Mouse (Mus musculus): ENCODE measurements at regions not wholly inside any gene's neighbourhood (a gene's known extent, or its start where the extent isn't known, plus 50 kb on each side); places are given as distances from the start of the nearest gene placed in this dataset.

- H3K27ac ChIP-seq (replicated peaks) = no peak overlapping the region
- WGBS = 69% methylated on average over 4 of the region's 4 CpGs
These were observed 116.1 kb upstream of the Pitrm1 start for GRCm38 (mm10) chr13:6431821-6432220.

DNA sequence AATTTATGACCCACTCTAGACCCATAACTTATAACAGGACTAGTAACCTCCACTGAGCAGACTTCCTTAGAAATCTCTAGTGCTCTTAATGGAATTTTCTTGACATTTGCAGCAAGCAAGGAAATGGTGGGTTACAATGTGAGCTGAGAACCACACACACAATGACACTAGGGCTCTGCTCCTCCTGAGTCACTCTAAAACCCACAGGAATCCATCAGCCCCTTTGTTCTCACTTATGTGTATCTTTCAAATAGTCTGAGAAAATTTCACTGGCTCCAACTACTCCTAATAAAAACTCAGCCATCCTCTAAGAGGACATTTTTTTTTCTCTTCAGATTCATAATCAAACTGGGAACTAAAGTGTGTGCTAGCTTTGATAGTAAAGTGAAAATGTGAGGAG, 101.0 kb upstream of the Pitrm1 start:
- Histone ChIP-seq H3K36me3 (replicated peaks) (no peaks in the 10 kb centered on the region), H3K4me3 (no peak overlapping the region), H3K9me3 (no peaks in the 10 kb centered on the region), H3K27me3 (replicated peaks; ENCODE audit: low read depth, poor library complexity, severe bottlenecking) (no peaks in the 10 kb centered on the region), H3K27ac (replicated peaks) (no peak overlapping the region), H3K4me1 (no peaks in the 10 kb centered on the region)
- no peak for DNase-seq (ENCODE audit: low spot score)

More at GRCm38 (mm10) chr13:6431821-6432220, 116.1 kb upstream of the Pitrm1 start:
- DNase-seq (ENCODE audit: low spot score) = no peak
- H3K9me3 ChIP-seq = no peaks in the 10 kb centered on the region
- H3K4me3 ChIP-seq = no peak overlapping the region
- H3K4me1 ChIP-seq = no peaks in the 10 kb centered on the region
- no peaks in the 10 kb centered on the region for H3K27me3 ChIP-seq (replicated peaks; ENCODE audit: low read depth, poor library complexity, severe bottlenecking)
- no peaks in the 10 kb centered on the region for H3K36me3 ChIP-seq (replicated peaks)

DNA sequence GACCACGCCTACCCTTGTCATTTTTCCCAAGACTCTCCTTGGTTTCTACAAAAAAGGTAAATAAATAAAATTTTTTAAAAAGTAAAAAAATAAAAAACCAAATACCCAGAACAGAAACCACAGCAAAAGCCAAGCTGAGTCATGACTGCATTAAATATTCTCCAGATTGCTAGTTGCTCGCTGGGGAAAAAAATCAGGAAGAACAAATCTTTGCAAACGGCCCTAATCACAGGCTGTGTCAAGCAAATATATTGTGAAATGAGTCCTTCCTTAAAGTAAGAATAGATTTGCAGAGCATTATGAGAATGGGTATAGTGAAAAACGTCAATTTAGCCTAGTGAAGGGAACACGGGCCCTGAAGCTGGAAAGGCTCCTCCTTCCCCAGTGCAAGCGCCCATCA, 86.6 kb upstream of the Pitrm1 start:
- DNase-seq (ENCODE audit: low spot score) = no peak
- H3K27ac ChIP-seq (replicated peaks) = no peak overlapping the region
- H3K4me3 ChIP-seq = no peak overlapping the region
- H3K4me1 ChIP-seq = peaks cover 3% of the 10 kb centered on the region; the same call in 1 of the 2 replicates
- H3K9me3 ChIP-seq = no peaks in the 10 kb centered on the region
- H3K36me3 ChIP-seq (replicated peaks) = no peaks in the 10 kb centered on the region
- 87% methylated on average over 6 of the region's 6 CpGs for WGBS
- no peaks in the 10 kb centered on the region for H3K27me3 ChIP-seq (replicated peaks; ENCODE audit: low read depth, poor library complexity, severe bottlenecking)

GRCm38 (mm10) chr13:6465911-6466419, 82.0 kb upstream of the Pitrm1 start:
- 26% methylated on average over 9 of the region's 9 CpGs for WGBS
- Histone ChIP-seq H3K4me1 (no peaks in the 10 kb centered on the region), H3K9me3 (no peaks in the 10 kb centered on the region), H3K36me3 (replicated peaks) (no peaks in the 10 kb centered on the region), H3K27ac (replicated peaks) (no peak overlapping the region), H3K4me3 (no peak overlapping the region), H3K27me3 (replicated peaks; ENCODE audit: low read depth, poor library complexity, severe bottlenecking) (no peaks in the 10 kb centered on the region)
- DNase-seq (ENCODE audit: low spot score) = no peak

DNA sequence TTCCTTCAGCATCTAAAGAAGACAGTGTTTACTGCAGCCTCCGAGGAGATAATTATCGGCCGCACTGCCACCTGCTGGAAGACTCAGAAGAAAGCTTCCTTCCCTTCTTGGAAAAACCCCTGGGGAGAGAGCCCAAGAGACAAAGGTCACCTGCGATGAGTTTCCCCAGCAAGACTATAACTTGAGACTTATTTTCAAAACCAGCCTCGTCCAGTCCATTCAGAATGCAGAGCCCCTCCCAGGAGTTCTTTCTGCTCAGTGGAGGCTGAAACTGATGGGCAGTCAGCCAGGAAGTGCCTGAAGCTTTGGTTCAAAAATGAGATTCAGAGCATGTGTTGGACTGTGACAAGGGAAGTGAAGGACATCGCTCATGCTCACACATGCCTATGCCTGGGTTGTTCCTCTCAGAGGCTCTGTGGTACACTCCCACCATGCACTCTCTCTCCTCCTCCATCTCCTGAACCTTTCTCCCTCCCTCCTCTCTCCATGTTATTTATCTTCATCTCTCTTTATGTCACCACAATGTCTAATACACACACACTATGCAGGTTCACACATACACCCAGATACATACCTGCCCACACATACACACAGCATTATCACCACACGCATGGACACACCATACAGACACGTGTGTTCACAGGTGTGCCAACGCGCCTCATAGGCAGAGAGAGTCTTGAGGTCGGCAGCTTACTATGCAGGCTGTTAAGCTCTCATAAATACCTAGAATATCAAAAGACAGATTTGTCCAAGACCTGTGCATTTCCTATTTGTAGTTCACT, 78.3 kb upstream of the Pitrm1 start:
- Histone ChIP-seq H3K36me3 (replicated peaks) (no peaks in the 10 kb centered on the region), H3K4me3 (no peak overlapping the region), H3K27me3 (replicated peaks; ENCODE audit: low read depth, poor library complexity, severe bottlenecking) (no peaks in the 10 kb centered on the region), H3K4me1 (peaks cover 5% of the 10 kb centered on the region), H3K9me3 (no peaks in the 10 kb centered on the region), H3K27ac (replicated peaks) (no peak overlapping the region)
- DNase-seq (ENCODE audit: low spot score) = peak; percentile 49
- 65% methylated on average over 11 of the region's 11 CpGs for WGBS

DNA sequence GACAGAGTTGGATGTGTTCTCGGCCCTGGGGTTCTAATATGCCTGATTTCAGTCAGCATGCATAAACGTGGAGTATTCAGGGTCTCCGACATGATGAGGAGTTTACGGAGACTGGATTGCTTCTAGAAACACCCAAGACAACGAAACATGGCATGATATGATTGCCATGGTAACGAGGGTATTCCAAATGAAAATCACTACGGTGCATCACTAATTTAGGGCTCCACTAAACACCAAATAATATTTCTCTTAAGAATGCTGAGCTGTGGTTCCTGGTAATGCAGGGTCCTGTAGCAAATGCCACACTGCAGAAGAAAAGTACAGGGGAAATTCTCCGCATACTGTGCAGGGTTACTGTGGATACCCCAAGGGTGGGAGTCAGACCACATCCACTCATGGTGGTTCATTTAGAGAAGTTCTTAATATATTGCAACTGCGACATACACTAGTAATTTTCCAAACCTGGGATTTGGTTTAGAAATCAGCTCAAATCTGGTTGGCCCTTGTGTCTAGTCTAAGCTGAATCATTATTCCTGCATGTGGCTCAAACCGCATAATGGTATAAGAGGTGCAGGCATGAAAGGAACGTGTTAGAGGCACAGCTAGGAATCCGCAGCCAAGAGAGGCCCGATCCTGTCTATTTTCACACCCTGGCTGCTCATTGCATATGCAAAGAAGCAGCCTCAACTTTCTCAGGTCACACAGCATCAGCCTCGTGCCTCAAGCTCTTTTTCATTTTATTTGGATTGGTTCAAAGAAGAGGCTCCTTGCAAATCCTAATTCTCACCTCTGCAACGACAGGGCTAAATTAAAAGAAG, 77.5 kb upstream of the Pitrm1 start:
- H3K36me3 ChIP-seq (replicated peaks) = no peaks in the 10 kb centered on the region
- no peaks in the 10 kb centered on the region for H3K27me3 ChIP-seq (replicated peaks; ENCODE audit: low read depth, poor library complexity, severe bottlenecking)
- no peaks in the 10 kb centered on the region for H3K9me3 ChIP-seq
- no peak overlapping the region for H3K27ac ChIP-seq (replicated peaks)
- no peak overlapping the region for H3K4me3 ChIP-seq
- H3K4me1 ChIP-seq = peaks cover 5% of the 10 kb centered on the region
- DNase-seq (ENCODE audit: low spot score) = no peak
- WGBS = 82% methylated on average over 15 of the region's 15 CpGs

GRCm38 (mm10) chr13:6471643-6472042, 76.3 kb upstream of the Pitrm1 start:
- Histone ChIP-seq H3K4me3 (no peak overlapping the region), H3K36me3 (replicated peaks) (no peaks in the 10 kb centered on the region), H3K9me3 (no peaks in the 10 kb centered on the region), H3K27ac (replicated peaks) (no peak overlapping the region), H3K27me3 (replicated peaks; ENCODE audit: low read depth, poor library complexity, severe bottlenecking) (no peaks in the 10 kb centered on the region), H3K4me1 (peaks cover 5% of the 10 kb centered on the region)
- whole genome bisulfite sequencing = 12% methylated on average over 7 of the region's 7 CpGs
- DNase-seq (ENCODE audit: low spot score) = peak; percentile 63

- no peak overlapping the region for H3K27ac ChIP-seq (replicated peaks)
- H3K4me1 ChIP-seq = peaks cover 5% of the 10 kb centered on the region
- H3K4me3 ChIP-seq = no peak overlapping the region
- no peaks in the 10 kb centered on the region for H3K27me3 ChIP-seq (replicated peaks; ENCODE audit: low read depth, poor library complexity, severe bottlenecking)
- H3K36me3 ChIP-seq (replicated peaks) = no peaks in the 10 kb centered on the region
- WGBS = 81% methylated on average over 12 of the region's 12 CpGs
- no peak for DNase-seq (ENCODE audit: low spot score)
- no peaks in the 10 kb centered on the region for H3K9me3 ChIP-seq
These were observed 74.4 kb upstream of the Pitrm1 start for GRCm38 (mm10) chr13:6473401-6474190.

- Histone ChIP-seq H3K4me1 (no peaks in the 10 kb centered on the region), H3K36me3 (replicated peaks) (no peaks in the 10 kb centered on the region), H3K9me3 (no peaks in the 10 kb centered on the region), H3K4me3 (no peak overlapping the region), H3K27ac (replicated peaks) (no peak overlapping the region), H3K27me3 (replicated peaks; ENCODE audit: low read depth, poor library complexity, severe bottlenecking) (no peaks in the 10 kb centered on the region)
- WGBS = 81% methylated on average over 6 of the region's 6 CpGs
- no peak for DNase-seq (ENCODE audit: low spot score)
These were observed 68.3 kb upstream of the Pitrm1 start for GRCm38 (mm10) chr13:6479667-6480066.

GRCm38 (mm10) chr13:6484418-6484817, 63.5 kb upstream of the Pitrm1 start:
- no peaks in the 10 kb centered on the region for H3K9me3 ChIP-seq
- no peaks in the 10 kb centered on the region for H3K4me1 ChIP-seq
- H3K27ac ChIP-seq (replicated peaks) = no peak overlapping the region
- no peak overlapping the region for H3K4me3 ChIP-seq
- no peaks in the 10 kb centered on the region for H3K27me3 ChIP-seq (replicated peaks; ENCODE audit: low read depth, poor library complexity, severe bottlenecking)
- no peaks in the 10 kb centered on the region for H3K36me3 ChIP-seq (replicated peaks)
- DNase-seq (ENCODE audit: low spot score) = no peak

- Histone ChIP-seq H3K4me1 (no peaks in the 10 kb centered on the region), H3K4me3 (no peak overlapping the region), H3K27ac (replicated peaks) (no peak overlapping the region), H3K27me3 (replicated peaks; ENCODE audit: low read depth, poor library complexity, severe bottlenecking) (no peaks in the 10 kb centered on the region), H3K36me3 (replicated peaks) (no peaks in the 10 kb centered on the region), H3K9me3 (no peaks in the 10 kb centered on the region)
- no peak for DNase-seq (ENCODE audit: low spot score)
- WGBS = 94% methylated on average over 3 of the region's 3 CpGs
These were observed 60.1 kb upstream of the Pitrm1 start for GRCm38 (mm10) chr13:6487837-6488236.

DNA sequence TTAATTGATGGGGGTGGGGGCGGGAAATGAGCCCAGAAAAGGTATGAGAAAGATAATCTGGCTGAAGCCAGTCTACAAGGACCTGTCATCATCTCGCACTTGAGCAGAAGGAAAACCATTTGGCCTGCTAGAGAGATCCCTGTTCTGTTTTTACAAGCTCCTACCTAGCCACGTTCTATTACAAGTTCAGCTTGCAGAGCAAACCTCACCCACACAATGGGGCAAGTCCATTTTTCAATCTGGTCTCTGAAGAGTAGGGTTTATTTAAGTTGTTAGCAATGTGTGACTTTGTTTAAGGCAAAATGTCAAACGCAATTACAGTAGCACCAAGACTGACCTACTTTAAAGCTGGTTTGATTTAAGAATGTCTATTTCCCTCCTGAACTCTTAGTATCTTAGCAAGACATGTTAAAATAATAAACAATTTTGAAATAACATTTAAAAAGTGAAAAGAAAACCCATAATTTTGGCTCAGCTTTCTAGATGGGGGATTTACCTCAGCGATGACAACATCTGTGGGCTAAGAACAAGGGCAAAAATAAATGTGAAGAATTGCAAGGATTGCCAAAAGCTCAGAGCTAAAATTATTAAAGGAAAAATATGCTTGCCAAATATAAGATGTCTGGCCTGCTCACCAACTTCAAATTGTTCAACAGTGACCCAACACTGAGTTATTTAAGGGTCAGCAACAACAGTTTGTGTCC, 54.9 kb upstream of the Pitrm1 start:
- no peak overlapping the region for H3K4me3 ChIP-seq
- WGBS = 76% methylated on average over 5 of the region's 5 CpGs
- H3K4me1 ChIP-seq = no peaks in the 10 kb centered on the region
- H3K27me3 ChIP-seq (replicated peaks; ENCODE audit: low read depth, poor library complexity, severe bottlenecking) = no peaks in the 10 kb centered on the region
- H3K9me3 ChIP-seq = no peaks in the 10 kb centered on the region
- no peaks in the 10 kb centered on the region for H3K36me3 ChIP-seq (replicated peaks)
- DNase-seq (ENCODE audit: low spot score) = no peak
- H3K27ac ChIP-seq (replicated peaks) = no peak overlapping the region
